Mouse (Mus musculus) urinary bladder, postnatal 4 days (tissue): ENCODE data around the gene Ptgs2.

Experiments
- DNase-seq, 2 experiments: peaks; one replicate each; pipeline ENCODE4 v3.0.0; 2021 to 2022; ENCODE audit warnings: low spot score in 2 of 2

The Ptgs2 gene

DNA sequence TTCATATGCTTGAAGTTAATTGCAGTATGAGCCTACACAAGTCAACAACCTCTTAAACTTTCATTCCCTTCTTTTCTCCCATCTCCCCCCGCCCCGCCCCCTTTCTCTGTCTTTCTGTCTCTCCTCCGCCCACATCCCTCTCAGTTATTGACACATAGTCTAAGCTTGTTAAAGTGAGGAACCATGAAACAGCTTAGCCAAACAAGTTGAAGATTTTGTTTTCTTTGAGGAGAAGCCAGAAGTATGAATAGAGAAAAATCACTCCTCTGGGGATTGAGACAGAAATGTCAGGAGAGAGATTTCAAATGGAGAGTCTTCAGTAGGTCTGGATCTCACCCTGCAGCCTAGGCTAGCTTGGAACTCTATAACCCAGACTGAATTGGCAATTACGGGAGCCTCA is 47.4 kb downstream of the Ptgs2 start:
- no peak for DNase-seq

DNA sequence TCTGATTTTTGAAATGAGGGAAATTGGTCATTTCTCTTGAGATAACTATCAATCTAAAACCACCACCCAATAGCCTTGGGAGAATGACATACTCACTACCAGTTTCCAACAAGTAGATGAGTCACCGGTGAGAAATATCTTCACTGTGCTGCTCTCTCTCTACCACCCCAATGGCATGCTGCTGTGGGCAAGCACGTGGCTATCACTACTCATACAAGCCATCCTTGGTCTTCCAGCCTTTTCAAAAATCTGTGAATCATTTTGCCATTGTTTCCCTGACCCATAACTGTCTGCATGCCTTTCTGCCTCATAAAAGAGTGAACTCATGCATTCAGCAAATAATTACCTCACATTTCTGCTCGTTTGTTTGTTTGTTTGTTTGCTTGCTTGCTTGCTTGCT is 51.6 kb downstream of the Ptgs2 start:
- DNase-seq = no peak
